Mouse (Mus musculus): Measurements from ENCODE around the gene Coro1b. TPM values are rescaled to one million over a fixed set of nuclear protein-coding genes. Genes with fewer than 3 reads are reported as not detected.

Coro1b gene
- polyA plus RNA-seq, 1 experiment: 114 TPM

- Histone ChIP-seq H3K27ac (ENCODE audit: control insufficient read depth, insufficient read depth, low read depth, low read length, poor library complexity) (peak within 1 kb of the TSS; percentile 0; the same call in 1 of the 2 replicates), H3K4me3 (replicated peaks; ENCODE audit: control insufficient read depth, low read depth, low read length) (peak within 1 kb of the TSS; percentile 71), H3K4me1 (ENCODE audit: control insufficient read depth, insufficient read depth, low read length) (no peaks in the 10 kb centered on the region; the same call in 1 of the 2 replicates)
- WGBS: 8% methylated on average over 42 of the region's 42 CpGs
- TF ChIP-seq POLR2A (IDR thresholded peaks at IDR 0.05; ENCODE audit: borderline replicate concordance, control insufficient read depth, low read depth, low read length) (peak; percentile 43; the same call in 1 of the 2 replicates), CTCF (IDR thresholded peaks at IDR 0.05; ENCODE audit: control insufficient read depth, insufficient read depth, low read length) (no peak)
Observed at GRCm38 (mm10) chr19:4162646-4163542, 14.5 kb downstream of the Coro1b start, which contains the start of gene Rps6kb2. Gene Rps6kb2 (minus strand): TSS chr19:4163354.

- no peak for TF ChIP-seq POLR2A (IDR thresholded peaks at IDR 0.05; ENCODE audit: borderline replicate concordance, control insufficient read depth, low read depth, low read length)
- TF ChIP-seq CTCF (IDR thresholded peaks at IDR 0.05; ENCODE audit: control insufficient read depth, insufficient read depth, low read length): no peak
Observed at GRCm38 (mm10) chr19:4163543-4163887, 15.1 kb downstream of the Coro1b start.

DNA sequence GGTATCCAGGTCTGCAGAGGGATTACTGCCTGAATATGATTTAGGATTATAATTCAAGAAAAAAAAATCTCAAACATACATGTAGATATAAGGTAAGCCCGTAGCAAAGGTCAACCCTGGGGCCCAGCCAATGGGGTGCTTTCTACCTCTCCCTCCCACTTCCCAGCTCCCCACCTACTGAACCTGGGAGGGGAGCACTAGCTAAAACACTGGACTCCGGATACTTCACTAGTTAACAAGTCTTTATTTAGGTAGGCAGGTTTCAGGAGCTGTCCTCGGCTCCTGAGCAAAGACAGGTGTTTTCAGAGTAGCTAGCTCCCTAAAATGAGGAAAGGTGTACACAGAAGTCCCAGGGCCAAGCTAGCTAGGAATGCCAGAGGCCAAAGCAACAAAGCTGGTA lies 15.7 kb downstream of the Coro1b start:
- TF ChIP-seq CTCF (IDR thresholded peaks at IDR 0.05; ENCODE audit: control insufficient read depth, insufficient read depth, low read length) (no peak), POLR2A (IDR thresholded peaks at IDR 0.05; ENCODE audit: borderline replicate concordance, control insufficient read depth, low read depth, low read length) (no peak)
- no peak overlapping the region for H3K4me3 ChIP-seq (replicated peaks; ENCODE audit: control insufficient read depth, low read depth, low read length)
- no peak overlapping the region for H3K27ac ChIP-seq (ENCODE audit: control insufficient read depth, insufficient read depth, low read depth, low read length, poor library complexity)
- H3K4me1 ChIP-seq (ENCODE audit: control insufficient read depth, insufficient read depth, low read length): no peaks in the 10 kb centered on the region; the same call in 1 of the 2 replicates
- WGBS: 80% methylated on average over 3 of the region's 3 CpGs

More at GRCm38 (mm10) chr19:4163543-4163887, 15.1 kb downstream of the Coro1b start:
- Histone ChIP-seq H3K4me3 (replicated peaks; ENCODE audit: control insufficient read depth, low read depth, low read length) (peak overlapping the region; percentile 71), H3K4me1 (ENCODE audit: control insufficient read depth, insufficient read depth, low read length) (no peaks in the 10 kb centered on the region; the same call in 1 of the 2 replicates), H3K27ac (ENCODE audit: control insufficient read depth, insufficient read depth, low read depth, low read length, poor library complexity) (0 out of 2 replicates have a peak overlapping the region, but pooled peaks have one; percentile 0)
- 39% methylated on average over 4 of the region's 4 CpGs for WGBS

DNA sequence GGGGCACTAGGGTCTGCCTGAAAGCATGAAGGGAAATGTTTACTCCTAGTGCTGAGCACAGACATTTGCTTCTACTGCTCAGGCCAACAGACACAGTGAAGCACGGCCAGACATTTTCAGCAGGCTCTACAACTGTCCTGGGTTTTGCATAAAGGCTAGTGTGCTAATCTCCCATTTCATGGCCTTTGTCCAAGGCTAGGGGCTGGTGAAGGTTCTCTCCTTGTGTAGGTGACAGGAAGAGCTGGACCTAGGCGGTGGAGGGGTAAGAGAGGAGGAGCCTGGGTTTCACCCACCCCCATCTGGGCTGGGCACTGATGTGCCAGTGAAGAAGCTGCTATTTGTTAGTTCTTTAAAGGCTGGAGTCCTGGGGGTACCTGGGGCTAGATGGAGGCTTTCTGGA lies 16.3 kb downstream of the Coro1b start:
- Histone ChIP-seq H3K27ac (ENCODE audit: control insufficient read depth, insufficient read depth, low read depth, low read length, poor library complexity) (no peak overlapping the region; the same call in 1 of the 2 replicates), H3K4me1 (ENCODE audit: control insufficient read depth, insufficient read depth, low read length) (no peaks in the 10 kb centered on the region; the same call in 1 of the 2 replicates), H3K4me3 (replicated peaks; ENCODE audit: control insufficient read depth, low read depth, low read length) (no peak overlapping the region)
- WGBS: 38% methylated on average over 2 of the region's 2 CpGs
- TF ChIP-seq POLR2A (IDR thresholded peaks at IDR 0.05; ENCODE audit: borderline replicate concordance, control insufficient read depth, low read depth, low read length): no peak
- no peak for TF ChIP-seq CTCF (IDR thresholded peaks at IDR 0.05; ENCODE audit: control insufficient read depth, insufficient read depth, low read length)

DNA sequence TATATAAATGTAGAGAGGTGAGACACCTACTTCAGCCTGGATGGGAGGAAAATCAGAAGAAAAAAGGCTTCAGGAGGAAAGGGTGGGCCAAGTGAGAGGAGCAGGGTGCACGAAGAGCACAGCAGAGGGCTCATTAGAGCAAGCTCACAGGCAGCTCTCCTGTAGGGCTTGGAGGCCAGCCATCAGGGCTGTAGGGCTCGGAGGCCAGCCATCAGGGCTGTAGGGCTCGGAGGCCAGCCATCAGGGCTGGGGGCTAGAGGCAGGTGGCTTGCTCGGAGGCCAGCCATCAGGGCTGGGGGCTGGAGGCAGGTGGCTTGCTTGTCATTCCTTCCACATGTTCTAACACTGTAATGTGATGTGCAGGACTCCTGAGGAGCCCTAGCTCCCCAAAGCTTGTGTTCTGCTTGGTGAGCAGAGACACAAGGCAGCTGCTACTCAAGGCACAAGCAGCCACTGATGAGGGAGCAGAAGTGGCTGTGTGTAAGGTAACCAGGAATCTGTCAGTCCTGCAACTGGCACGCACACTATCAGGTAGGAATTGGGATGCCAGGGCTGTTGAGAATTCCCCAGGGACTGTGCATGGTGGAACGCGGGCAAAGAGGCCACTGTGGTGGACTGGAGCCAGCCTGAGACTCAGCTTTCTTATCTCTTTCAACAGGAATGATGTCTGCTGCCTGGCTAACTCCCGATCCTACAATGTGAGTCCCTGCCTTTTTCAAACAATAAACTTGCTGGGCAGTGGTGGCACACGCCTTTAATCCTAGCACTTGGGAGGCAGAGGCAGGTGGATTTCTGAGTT lies 18.5 kb downstream of the Coro1b start:
- H3K27ac ChIP-seq (ENCODE audit: control insufficient read depth, insufficient read depth, low read depth, low read length, poor library complexity): no peak overlapping the region
- TF ChIP-seq CTCF (IDR thresholded peaks at IDR 0.05; ENCODE audit: control insufficient read depth, insufficient read depth, low read length): no peak
- no peak for TF ChIP-seq POLR2A (IDR thresholded peaks at IDR 0.05; ENCODE audit: borderline replicate concordance, control insufficient read depth, low read depth, low read length)
- H3K4me3 ChIP-seq (replicated peaks; ENCODE audit: control insufficient read depth, low read depth, low read length): no peak overlapping the region
- 82% methylated on average over 9 of the region's 9 CpGs for WGBS
- peaks cover 10% of the 10 kb centered on the region for H3K4me1 ChIP-seq (ENCODE audit: control insufficient read depth, insufficient read depth, low read length)

- Histone ChIP-seq H3K4me1 (ENCODE audit: control insufficient read depth, insufficient read depth, low read length) (peaks cover 10% of the 10 kb centered on the region), H3K27ac (ENCODE audit: control insufficient read depth, insufficient read depth, low read depth, low read length, poor library complexity) (peak overlapping the region; percentile 89), H3K4me3 (replicated peaks; ENCODE audit: control insufficient read depth, low read depth, low read length) (peak overlapping the region; percentile 71)
- under 1% methylated on average over 43 of the region's 43 CpGs for WGBS
- TF ChIP-seq CTCF (IDR thresholded peaks at IDR 0.05; ENCODE audit: control insufficient read depth, insufficient read depth, low read length): peak; percentile 90
- peak; percentile 92 for TF ChIP-seq POLR2A (IDR thresholded peaks at IDR 0.05; ENCODE audit: borderline replicate concordance, control insufficient read depth, low read depth, low read length)
Observed at GRCm38 (mm10) chr19:4169378-4169784, 21.0 kb downstream of the Coro1b start.

DNA sequence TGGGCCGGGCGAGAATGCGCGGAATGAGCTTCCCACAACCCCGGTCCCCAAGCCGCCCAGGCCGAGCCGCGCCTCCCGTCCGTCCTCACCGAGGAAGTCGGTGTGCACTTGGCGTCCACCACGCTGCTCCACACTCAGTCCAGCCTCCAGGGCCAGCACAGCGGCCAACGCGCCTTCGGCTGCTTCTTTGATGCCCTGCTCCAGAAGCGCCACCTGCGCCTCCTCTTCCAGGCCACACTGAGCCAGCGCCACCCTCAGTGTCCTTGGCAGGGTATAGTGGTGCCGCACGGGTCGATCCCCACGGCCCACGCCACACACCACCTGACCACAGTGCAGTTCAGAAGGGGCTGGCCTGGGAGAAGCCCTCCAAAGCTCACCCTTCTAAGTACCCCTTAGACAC lies 21.4 kb downstream of the Coro1b start:
- H3K4me1 ChIP-seq (ENCODE audit: control insufficient read depth, insufficient read depth, low read length): peaks cover 10% of the 10 kb centered on the region
- peak overlapping the region; percentile 89 for H3K27ac ChIP-seq (ENCODE audit: control insufficient read depth, insufficient read depth, low read depth, low read length, poor library complexity)
- H3K4me3 ChIP-seq (replicated peaks; ENCODE audit: control insufficient read depth, low read depth, low read length): peak overlapping the region; percentile 71
- TF ChIP-seq POLR2A (IDR thresholded peaks at IDR 0.05; ENCODE audit: borderline replicate concordance, control insufficient read depth, low read depth, low read length) (no peak), CTCF (IDR thresholded peaks at IDR 0.05; ENCODE audit: control insufficient read depth, insufficient read depth, low read length) (no peak)
- 6% methylated on average over 27 of the region's 27 CpGs for WGBS

All from bone marrow, adult 2 months (tissue).